Mouse (Mus musculus) lung, postnatal 0 days (tissue): ENCODE measurements around the gene Btbd1.

ENCODE experiments used
- CTCF ChIP-seq: IDR thresholded peaks from 2 replicates; pipeline ENCODE4 v1.5.1; 2016; ENCODE audit warnings: antibody characterized with exemption, mild to moderate bottlenecking
- EP300 ChIP-seq: IDR thresholded peaks from 2 replicates; pipeline ENCODE4 v1.6.1; 2016; ENCODE audit warnings: antibody characterized with exemption, mild to moderate bottlenecking, control low read depth

DNA sequence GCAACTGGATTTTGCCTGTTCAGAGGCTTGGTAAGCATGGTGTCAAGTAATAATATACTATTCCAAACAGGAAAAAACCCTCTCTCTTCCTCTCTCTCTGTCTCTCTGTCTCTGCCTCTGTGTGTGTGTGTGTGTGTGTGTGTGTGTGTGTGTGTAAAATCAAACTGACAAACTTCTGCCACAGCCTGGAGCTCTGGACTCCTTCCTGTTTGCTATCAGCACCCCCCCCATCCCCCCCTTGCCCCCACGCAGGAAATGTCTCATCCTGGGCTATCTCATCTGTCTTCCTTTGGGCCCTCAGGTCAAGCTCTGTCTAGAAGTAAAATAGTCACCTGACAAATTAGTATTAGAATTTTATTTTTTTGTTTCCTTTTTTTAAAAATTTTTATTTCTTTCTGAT is 44.6 kb upstream of the Btbd1 start:
- TF ChIP-seq CTCF, result no peak
- no peak for TF ChIP-seq EP300
